27 mouse cellular contexts compared by ENCODE assay signal in genomic region chr2:157844746-157845145, GRCm38 (mm10).
A peak's percentile ranks its signal among the peaks of the same experiment; 100 is the strongest.
DNase-seq lines count a peak whose midpoint lies in the region; ATAC-seq and TF ChIP-seq lines count a peak whose summit lies in the region.
"Had no signal": no experiment of that assay in that cellular context is flagged by ENCODE, and none has a peak within 500 bp of the region (broad histone marks: within the 10 kb centered on the region; RNA-seq: fewer than 3 reads in every experiment).

No protein-coding gene starts in this region.

- WGBS in embryonic facial prominence, embryonic 13.5 days: 64% methylated on average over 2 of the region's 2 CpGs
- WGBS in embryonic facial prominence, embryonic 10.5 days: 74% methylated on average over 2 of the region's 2 CpGs
- 33% methylated on average over 2 of the region's 2 CpGs for WGBS in lung, embryonic 14.5 days
- WGBS in limb, embryonic 10.5 days: 84% methylated on average over 2 of the region's 2 CpGs

- H3K27me3 ChIP-seq in embryonic facial prominence, embryonic 13.5 days: no peaks in the 10 kb centered on the region
- no peaks in the 10 kb centered on the region for H3K27me3 ChIP-seq in embryonic facial prominence, embryonic 10.5 days (replicated peaks; ENCODE audit: low read depth, poor library complexity, severe bottlenecking)
- H3K27me3 ChIP-seq in lung, embryonic 14.5 days (ENCODE audit: insufficient read depth, low read length): no peaks in the 10 kb centered on the region
- no peaks in the 10 kb centered on the region for H3K27me3 ChIP-seq in limb, embryonic 10.5 days (ENCODE audit: low read depth, poor library complexity, severe bottlenecking)
- H3K27me3 ChIP-seq: hindbrain, embryonic 12.5 days; limb, embryonic 13.5 days; liver, embryonic 13.5 days; midbrain, embryonic 15.5 days; Patski had no signal

- H3K4me2 ChIP-seq in embryonic facial prominence, embryonic 13.5 days: no peak overlapping the region
- H3K4me2 ChIP-seq in lung, embryonic 14.5 days: no peak overlapping the region
- H3K4me2 ChIP-seq: hindbrain, embryonic 12.5 days; limb, embryonic 13.5 days; liver, embryonic 13.5 days; midbrain, embryonic 15.5 days had no signal

- peaks cover 10% of the 10 kb centered on the region for H3K4me1 ChIP-seq in embryonic facial prominence, embryonic 13.5 days
- peaks cover 29% of the 10 kb centered on the region for H3K4me1 ChIP-seq in embryonic facial prominence, embryonic 10.5 days
- no peaks in the 10 kb centered on the region for H3K4me1 ChIP-seq in lung, embryonic 14.5 days (ENCODE audit: insufficient read depth)
- H3K4me1 ChIP-seq in limb, embryonic 10.5 days: peaks cover 30% of the 10 kb centered on the region

- no peak for TF ChIP-seq CTCF in lung, embryonic 14.5 days (IDR thresholded peaks at IDR 0.05; ENCODE audit: low read depth)

- no peak for DNase-seq in embryonic facial prominence, embryonic 10.5 days (ENCODE audit: low spot score)
- DNase-seq in lung, embryonic 14.5 days: peak; percentile 51
- DNase-seq in lung, postnatal 36 days: no peak
- DNase-seq in right cerebral cortex, adult 18-20 months: peak; percentile 33
- DNase-seq in right cerebral cortex, postnatal 4 days: no peak
- no peak for DNase-seq in limb, embryonic 10.5 days (ENCODE audit: low spot score)
- no peak for DNase-seq in ovary, postnatal 10 days (ENCODE audit: low spot score)
- DNase-seq: adrenal gland, adult 8-10 months; cerebellum, adult 9-10 months; gastrocnemius, postnatal 25 days; kidney, adult 8-10 months; kidney, postnatal 4 days; liver, embryonic 13.5 days; right cerebral cortex, postnatal 25 days; thymus, adult 18-20 months; thymus, postnatal 36 days had no signal

- 0 out of 2 replicates have a peak overlapping the region, but pooled peaks have one; percentile 7 for H3K27ac ChIP-seq in embryonic facial prominence, embryonic 13.5 days
- H3K27ac ChIP-seq in embryonic facial prominence, embryonic 10.5 days (replicated peaks): no peak overlapping the region
- no peak overlapping the region for H3K27ac ChIP-seq in lung, embryonic 14.5 days (ENCODE audit: low read depth)
- peak overlapping the region; percentile 15; the same call in 1 of the 2 replicates for H3K27ac ChIP-seq in limb, embryonic 10.5 days
- H3K27ac ChIP-seq: heart, adult 2 months; hindbrain, embryonic 12.5 days; limb, embryonic 13.5 days; liver, embryonic 13.5 days; macrophage; midbrain, embryonic 15.5 days had no signal

- H3K9ac ChIP-seq in embryonic facial prominence, embryonic 13.5 days: no peak overlapping the region
- H3K9ac ChIP-seq in lung, embryonic 14.5 days: no peak overlapping the region
- H3K9ac ChIP-seq: hindbrain, embryonic 12.5 days; limb, embryonic 13.5 days; liver, embryonic 13.5 days; midbrain, embryonic 15.5 days had no signal

- no peaks in the 10 kb centered on the region for H3K9me3 ChIP-seq in embryonic facial prominence, embryonic 13.5 days
- H3K9me3 ChIP-seq in embryonic facial prominence, embryonic 10.5 days: no peaks in the 10 kb centered on the region
- no peaks in the 10 kb centered on the region for H3K9me3 ChIP-seq in lung, embryonic 14.5 days (ENCODE audit: low read depth, low read length)
- H3K9me3 ChIP-seq in limb, embryonic 10.5 days (replicated peaks): no peaks in the 10 kb centered on the region
- H3K9me3 ChIP-seq: G1E; hindbrain, embryonic 12.5 days; limb, embryonic 13.5 days; liver, embryonic 13.5 days; midbrain, embryonic 15.5 days had no signal

- no peak overlapping the region for H3K4me3 ChIP-seq in embryonic facial prominence, embryonic 13.5 days
- no peak overlapping the region for H3K4me3 ChIP-seq in embryonic facial prominence, embryonic 10.5 days
- no peak overlapping the region for H3K4me3 ChIP-seq in lung, embryonic 14.5 days (ENCODE audit: low read depth, low read length)
- H3K4me3 ChIP-seq in limb, embryonic 10.5 days: no peak overlapping the region
- H3K4me3 ChIP-seq: heart, adult 2 months; hindbrain, embryonic 12.5 days; limb, embryonic 13.5 days; liver, embryonic 13.5 days; midbrain, embryonic 15.5 days had no signal

- H3K36me3 ChIP-seq in embryonic facial prominence, embryonic 13.5 days: no peaks in the 10 kb centered on the region
- peaks cover 2% of the 10 kb centered on the region for H3K36me3 ChIP-seq in embryonic facial prominence, embryonic 10.5 days (replicated peaks)
- H3K36me3 ChIP-seq in lung, embryonic 14.5 days (ENCODE audit: insufficient read depth): no peaks in the 10 kb centered on the region
- H3K36me3 ChIP-seq in limb, embryonic 10.5 days: peaks cover 3% of the 10 kb centered on the region
- H3K36me3 ChIP-seq: hindbrain, embryonic 12.5 days; limb, embryonic 13.5 days; liver, embryonic 13.5 days; midbrain, embryonic 15.5 days had no signal

- ATAC-seq in embryonic facial prominence, embryonic 13.5 days (ENCODE audit: insufficient number of reproducible peaks, insufficient read depth, low FRiP score, low TSS enrichment, low read depth): no peak
- peak; percentile 58; the same call in 1 of the 2 replicates for ATAC-seq in lung, embryonic 14.5 days (ENCODE audit: insufficient read depth)
- ATAC-seq: activated CD4-positive, CD25-positive, alpha-beta regulatory T cell, adult 4 months; forebrain, embryonic 16.5 days; inflammation-experienced regulatory T-cells, adult 6 months; midbrain, embryonic 15.5 days; Patski had no signal

Comparison
In these comparisons a context has a peak if more than half of its experiments do, and no peak if none do; other contexts are left out.
1. H3K27ac ChIP-seq: peak in embryonic facial prominence, embryonic 13.5 days (single experiment) and limb, embryonic 10.5 days (single experiment); none in embryonic facial prominence, embryonic 10.5 days (single experiment) and lung, embryonic 14.5 days (single experiment).
2. DNase-seq: peak in lung, embryonic 14.5 days (single experiment) and right cerebral cortex, adult 18-20 months (single experiment); none in embryonic facial prominence, embryonic 10.5 days (single experiment), lung, postnatal 36 days (single experiment), right cerebral cortex, postnatal 4 days (single experiment), limb, embryonic 10.5 days (single experiment) and ovary, postnatal 10 days (single experiment).